Mouse (Mus musculus) G1E-ER4 (cell line): ENCODE measurements around the gene Ptdss2. TPM values are rescaled to one million over a fixed set of nuclear protein-coding genes. Genes with fewer than 3 reads are reported as not detected.

Experiments used
- GATA1 ChIP-seq: IDR thresholded peaks from one replicate; pipeline ENCODE4 v1.8.0; 2012; ENCODE audit warnings: low read length, inconsistent platforms
- polyA plus RNA-seq: library from polyadenylated mRNA; stranded (reverse); fragments of >175 nt; gene quantifications from 2 replicates; pipeline ENCODE4 v1.2.3, GENCODE M21; 2012

Gene Ptdss2
- 49.9 and 62.6 TPM in 2 replicates for polyA plus RNA-seq

DNA sequence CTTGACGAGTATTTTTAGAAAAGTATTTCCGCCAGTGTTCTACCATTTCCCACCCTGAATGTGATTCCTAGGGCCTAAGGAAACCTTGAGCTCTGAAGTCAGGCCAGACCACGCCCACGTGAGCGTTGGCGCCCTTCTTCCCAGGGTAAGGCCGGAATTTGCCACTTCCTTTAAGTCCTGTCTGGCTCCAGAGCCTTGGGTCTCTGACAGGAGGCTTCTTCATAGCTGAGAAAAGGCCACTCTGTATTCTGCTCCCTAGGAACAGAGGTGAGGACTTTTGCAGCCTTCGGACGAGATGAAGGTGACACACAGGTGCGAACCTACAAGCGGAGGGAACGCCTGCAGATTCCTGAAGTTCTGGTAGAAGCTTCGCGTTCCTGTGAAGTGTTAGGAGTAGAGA is at the start of gene Ptdss2:
TSS of gene Ptdss2 (plus strand) at position 138 of the 400 bp plus-strand sequence.
- TF ChIP-seq GATA1, result no peak

DNA sequence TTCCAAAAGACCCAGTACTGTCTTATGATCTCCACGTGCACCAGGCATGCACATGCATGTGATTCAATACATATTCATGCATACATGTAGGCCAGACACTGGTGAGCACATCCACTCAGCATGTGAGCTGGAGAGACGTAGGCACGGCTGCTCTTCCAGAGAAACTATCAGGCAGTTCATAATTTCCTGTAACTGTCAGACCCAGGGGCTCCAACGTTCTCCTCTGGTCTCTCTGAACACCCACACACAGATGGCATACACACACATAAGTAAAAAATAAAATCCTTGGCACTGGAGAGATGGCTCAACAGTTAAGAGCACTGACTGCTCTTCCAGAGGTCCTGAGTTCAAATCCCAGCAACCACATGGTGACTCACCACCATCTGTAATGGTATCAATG is 48.4 kb upstream of the Ptdss2 start:
- TF ChIP-seq GATA1, result no peak

DNA sequence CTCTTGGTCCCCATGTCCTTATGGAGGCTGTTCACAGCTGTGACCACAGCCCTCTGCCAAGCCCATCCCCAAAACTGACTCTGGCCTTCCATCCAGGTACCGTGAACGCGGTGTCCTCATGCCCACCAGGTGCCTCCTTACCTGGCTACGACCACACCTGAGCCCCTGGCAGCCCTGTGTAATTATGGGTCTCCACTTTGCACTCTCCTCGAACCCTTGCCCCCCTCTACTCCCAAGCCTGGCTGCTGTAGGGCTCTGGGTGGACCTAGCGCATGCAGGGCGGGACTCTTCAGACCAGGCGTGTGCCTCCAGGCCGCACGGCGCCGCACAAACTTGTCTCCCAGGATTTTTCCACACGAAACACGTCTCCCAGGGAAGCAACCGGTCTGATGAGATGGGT is 44.3 kb upstream of the Ptdss2 start, which contains the start of gene Pkp3:
TSS of gene Pkp3 (plus strand) at position 378 of the 400 bp plus-strand sequence.
- no peak for TF ChIP-seq GATA1

DNA sequence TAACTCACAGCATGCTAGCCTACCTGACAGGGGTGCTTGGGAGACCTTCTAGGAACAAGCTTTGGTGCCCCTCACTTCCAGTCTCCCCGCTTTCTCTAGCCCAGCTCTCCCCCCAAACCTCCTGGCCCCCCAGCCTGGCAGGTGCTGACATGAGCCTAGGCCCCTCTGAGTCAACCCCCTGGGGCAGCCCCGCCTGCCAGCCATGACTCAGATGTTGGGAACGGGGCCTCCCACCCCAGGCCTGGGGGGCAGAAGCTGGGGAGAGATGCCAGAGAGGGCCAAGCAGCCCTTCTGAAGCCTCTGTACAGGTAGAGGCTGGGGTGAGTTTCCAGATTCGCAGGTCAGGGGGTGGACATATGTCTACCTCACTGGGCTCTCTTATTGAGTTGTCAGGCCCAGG is 43.3 kb upstream of the Ptdss2 start:
- no peak for TF ChIP-seq GATA1

DNA sequence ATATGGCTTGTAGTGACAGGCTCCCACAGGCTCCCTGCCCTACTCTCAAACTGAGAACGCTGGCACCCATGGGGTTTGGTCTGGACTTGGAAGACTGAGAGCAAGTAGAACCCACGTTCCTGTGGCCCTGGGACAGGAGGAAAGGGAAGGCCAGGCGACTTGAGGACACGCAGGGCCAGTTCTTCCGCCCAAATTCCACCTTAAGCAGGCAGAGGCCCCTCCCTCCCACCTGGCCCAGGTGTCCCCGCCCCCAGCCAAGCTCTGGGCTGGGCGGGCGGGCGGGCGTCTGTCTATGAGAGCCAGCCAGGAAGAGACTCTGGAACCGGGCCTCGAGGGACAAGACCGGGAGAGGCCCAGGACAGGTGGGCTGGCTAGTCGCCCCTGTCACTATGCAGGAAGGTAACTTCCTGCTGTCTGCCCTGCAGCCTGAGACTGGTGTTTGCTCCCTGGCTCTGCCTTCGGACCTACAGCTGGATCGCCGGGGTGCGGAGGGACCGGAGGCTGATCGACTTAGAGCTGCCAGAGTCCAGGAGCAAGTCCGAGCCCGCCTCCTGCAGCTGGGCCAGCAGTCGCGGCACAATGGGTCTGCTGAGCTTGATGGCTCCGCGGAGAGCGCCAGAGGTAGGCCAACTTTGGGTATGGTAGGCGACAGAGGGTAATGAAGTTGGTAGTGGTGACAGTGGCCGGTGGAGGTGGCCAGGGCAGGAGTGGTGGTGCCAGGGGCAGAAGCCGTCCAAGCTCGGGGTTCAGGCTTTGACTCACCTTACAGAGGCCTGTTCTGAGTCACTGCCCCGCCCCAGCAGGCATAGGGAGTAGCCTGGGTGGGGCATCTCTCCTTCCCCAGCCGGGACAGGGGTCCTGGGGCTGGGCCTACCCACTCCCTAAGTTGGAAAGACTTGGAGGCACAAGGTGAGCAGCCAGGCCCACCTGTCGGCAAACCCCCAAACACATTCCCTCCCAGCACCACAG is 42.4 kb upstream of the Ptdss2 start:
- no peak for TF ChIP-seq GATA1

DNA sequence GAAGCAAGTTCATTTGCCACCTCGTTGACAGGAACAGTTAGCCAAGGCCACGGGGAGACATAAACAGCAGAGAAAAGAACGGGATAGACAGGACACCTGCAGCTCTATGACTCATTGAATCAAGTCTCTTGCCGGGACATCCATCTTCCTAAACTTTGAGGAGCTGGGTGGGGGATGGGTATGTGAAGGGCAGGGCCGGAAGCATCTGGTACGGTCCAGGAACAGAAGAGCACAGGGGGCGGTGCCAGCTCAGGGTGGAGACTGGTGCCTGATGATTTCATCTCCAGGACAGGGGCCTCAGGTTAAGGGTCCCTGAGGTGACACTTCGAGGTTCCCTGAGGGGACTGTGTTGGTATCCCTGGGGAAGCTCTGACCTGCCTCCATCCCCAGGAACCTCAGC is 34.3 kb upstream of the Ptdss2 start:
- TF ChIP-seq GATA1, result no peak

DNA sequence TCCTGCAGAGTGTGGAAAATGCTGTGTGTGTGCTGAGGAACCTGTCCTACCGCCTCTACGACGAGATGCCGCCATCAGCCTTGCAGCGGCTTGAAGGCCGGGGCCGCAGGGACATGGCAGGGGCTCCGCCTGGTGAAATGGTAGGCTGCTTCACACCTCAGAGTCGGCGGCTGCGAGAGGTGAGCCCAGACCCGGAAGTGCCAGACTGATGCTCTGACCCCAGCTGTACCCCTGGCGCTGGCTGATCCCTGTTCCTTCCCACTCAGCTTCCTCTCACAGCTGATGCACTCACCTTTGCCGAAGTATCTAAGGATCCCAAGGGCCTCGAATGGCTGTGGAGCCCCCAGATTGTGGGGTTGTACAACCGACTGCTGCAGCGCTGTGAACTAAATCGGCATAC is 33.7 kb upstream of the Ptdss2 start:
- no peak for TF ChIP-seq GATA1

DNA sequence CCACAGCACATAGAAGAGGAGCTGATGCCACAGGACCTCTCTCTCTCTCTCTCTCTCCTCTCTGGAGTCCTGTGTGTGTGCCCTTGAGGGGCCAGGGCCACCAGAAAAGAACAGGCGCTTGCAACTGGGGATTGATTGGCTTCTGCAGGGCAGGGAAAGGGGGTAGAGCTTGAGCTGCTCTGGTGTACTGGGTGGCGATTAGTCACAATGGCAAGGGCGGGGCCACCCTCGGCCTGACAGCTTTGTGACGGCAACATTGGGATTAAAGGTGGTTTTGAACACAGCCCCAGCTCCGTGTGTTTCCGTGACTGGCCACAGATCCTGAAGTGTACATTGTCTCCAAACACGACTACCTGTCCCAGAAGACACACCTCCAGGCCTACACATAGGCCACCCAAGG is 32.0 kb upstream of the Ptdss2 start:
- TF ChIP-seq GATA1, result no peak

DNA sequence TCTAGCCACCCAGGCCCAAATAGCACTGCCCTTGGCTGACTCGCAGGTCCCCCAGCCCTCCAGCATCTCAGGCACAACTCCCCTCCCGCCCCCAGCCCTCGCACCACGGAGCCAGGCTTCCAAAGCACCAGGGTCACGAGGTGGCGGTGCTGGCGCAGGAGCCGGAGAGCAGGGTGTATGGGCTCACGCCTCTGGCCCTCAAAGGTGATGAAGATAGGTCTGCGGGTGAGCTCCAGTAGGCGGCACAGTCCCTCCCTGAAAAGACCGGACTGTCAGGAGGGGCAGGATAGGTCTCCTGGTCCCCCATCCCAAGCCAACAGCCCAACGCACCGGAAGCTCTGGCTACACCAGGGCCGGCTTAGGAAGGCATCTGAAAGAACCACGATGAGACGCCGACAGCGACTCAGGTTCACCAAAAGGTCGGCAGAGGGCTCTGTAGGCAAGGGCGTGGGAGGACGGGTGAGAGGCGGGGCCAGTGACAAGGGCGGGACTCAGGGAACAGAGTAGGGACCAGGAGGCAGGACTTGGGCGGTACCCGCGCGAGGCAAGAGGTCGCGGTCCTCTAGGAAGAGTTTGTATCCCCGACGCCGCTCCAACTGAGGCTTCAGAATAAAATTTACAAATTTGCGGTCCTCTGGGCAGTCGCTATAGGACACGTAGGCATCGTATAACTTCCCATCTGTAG is 30.0 kb upstream of the Ptdss2 start:
- no peak for TF ChIP-seq GATA1

DNA sequence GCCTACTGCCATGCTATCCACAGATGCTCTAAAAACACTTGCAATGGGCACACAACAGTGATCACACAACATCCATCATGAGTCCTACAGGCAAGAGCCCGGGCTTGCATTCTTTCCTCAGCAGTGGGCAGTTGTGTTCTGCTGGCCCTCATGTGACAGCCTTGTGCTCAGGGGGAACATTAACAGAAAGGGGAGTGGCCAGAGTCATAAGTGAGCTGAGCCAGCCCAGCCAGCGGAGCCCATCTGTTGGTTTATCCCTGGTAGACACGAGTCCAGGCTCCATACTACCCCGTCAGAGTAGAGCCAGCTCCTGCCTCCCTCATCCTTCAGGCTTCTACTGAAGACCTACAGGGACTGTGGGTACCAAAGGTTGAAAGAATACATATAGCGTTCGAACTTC is 28.2 kb upstream of the Ptdss2 start:
- no peak for TF ChIP-seq GATA1

DNA sequence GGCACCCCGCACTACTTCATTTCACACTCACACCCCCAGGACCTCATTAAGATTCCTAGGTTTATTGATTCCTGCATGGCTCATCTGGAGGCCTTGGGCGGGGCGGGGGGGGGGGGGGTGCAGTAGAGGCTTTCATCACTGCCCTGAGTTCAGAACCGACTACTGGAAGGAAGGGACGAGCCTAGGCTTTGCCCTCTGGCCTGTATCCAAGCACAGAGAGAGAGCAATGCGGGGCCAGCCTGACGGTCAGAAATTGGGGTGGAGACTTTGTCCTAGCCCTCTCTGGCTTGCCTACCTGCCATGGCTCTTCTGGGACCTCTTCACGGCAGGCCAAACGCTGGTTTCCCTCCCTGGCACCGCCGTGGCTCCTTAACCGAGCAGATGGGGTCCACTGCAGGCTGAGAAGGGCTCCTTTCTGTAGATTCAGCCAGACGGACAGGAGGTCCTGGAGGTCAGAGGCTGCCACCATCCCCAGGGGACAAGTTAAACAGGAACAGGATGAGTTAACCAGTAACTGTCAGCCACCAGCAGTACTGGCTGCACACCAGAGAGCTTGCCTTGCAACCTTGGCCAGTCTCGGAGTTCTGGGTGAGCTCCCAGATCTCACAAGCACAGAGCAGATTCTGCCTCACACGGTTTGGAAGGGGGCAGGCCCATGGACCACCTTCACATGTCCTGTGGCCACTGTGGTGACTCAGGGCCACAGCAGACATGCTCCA is 27.5 kb upstream of the Ptdss2 start:
- TF ChIP-seq GATA1, result no peak

DNA sequence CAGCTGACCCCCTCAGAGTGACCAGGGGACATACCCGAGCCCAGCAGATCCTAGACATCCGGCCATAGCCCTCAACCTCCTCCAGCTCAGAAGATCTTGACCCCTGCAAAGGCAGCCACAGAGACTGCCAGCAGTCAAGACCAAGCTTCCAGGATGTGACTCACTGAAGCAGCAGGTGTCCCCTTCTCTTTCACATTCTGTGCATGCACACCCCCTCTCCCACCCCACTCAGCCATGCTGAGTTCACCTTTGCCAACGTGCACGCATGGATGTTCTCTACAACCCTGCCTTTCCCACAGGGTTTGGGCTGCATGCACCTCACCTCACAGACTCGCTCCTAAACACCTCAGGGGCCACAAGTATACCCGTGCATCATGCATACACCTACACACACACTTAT is 26.2 kb upstream of the Ptdss2 start:
- no peak for TF ChIP-seq GATA1

DNA sequence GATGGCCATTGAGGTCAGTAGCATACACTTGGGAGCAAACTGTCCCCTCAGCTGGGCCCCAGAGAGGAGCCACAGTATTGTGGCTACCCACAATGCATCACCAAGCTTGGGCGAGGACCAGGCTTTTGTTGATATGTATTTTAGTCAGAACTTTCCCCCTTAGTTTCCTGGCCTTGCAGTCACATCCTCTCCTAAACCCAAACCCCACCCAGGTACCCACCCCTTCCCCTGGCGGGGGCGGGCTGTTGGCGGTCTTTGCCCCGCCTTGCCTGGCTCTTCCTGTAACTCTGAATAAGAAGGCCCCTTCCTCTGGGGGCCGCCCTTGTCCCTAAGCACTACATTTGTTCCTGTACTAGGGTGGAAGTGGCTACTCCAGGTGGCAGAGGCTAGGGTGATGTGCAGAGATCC is 25.5 kb upstream of the Ptdss2 start:
- TF ChIP-seq GATA1, result no peak

DNA sequence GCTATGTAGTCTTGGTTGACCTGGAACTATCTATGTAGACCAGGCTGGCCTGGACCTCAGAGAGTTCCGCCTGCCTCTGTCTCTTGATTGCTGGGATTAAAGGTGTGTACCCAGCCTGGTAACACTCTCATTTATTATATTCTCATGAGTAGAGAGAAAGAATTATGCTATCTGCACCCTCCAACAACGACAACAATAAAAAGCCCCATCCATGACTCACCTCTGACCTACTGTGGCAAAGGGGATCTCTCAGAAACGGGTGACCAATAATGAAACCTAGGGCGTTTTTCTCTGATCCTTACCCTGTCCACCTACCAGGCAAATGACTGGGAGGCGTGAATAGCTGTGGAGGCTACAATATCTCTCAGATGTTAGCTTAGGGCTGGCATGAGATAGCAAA is 25.0 kb upstream of the Ptdss2 start:
- no peak for TF ChIP-seq GATA1

DNA sequence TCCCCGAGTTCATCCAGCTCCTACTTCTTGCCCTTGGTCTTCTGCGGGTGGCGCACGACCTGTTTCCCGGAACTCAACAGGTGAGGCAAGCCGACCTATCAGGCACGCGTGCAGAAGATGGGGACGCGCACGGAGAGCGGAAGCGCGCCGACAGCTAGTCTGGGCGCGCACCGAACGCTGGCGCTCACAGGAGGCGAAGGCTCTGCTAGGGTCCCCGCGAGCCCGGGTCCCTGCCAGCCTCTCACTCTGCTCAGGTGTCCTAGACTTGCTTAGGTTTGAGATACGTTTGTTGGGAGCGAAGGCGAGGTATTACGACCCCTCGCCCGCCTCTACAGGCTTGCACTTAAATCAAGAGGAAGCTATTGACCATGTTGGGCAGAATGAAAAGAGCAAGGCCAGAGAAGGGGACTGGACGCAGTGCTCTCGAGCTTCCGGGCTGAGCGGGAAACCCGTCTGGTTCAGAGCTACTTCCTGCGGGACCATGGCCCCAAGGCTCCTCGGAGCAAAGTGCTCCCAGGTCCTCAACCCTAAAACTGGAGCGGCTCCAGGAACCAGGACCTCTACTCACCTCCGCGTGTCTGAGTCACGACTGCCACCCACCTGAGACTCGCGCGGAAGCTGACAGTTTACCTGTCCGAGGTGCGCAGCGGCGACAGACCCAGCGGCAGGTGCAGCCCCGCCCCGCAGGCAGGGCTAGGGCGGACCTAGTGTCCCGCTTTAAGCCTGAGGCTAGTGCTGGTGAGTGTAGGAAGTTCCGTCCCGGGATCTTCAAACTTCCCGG is 22.1 kb upstream of the Ptdss2 start, which contains the start of gene Sigirr:
TSS of gene Sigirr (minus strand) at position 662 of the 781 bp plus-strand sequence.
- no peak for TF ChIP-seq GATA1
